Mouse (Mus musculus) lung, embryonic 15.5 days (tissue): ENCODE data around the gene Exog. TPM values are rescaled to one million over a fixed set of nuclear protein-coding genes. Genes with fewer than 3 reads are reported as not detected.
A peak's percentile ranks its signal among the peaks of the same experiment; 100 is the strongest.

Experiments used
- ATAC-seq: fragments of 200-750 bp; cut with Nextera tagmentation; 2 replicates; pipeline ENCODE4 v1.8.0; 2017; ENCODE audit warnings: moderate number of reproducible peaks, borderline replicate concordance; ENCODE audit not compliant: low FRiP score, low TSS enrichment; ENCODE audit errors: extremely low read depth
- H3K27ac ChIP-seq: fragments of 300-500 bp; sonication (generic); 2 replicates; pipeline ENCODE4 v1.5.1; 2015; ENCODE audit warnings: moderate library complexity, mild to moderate bottlenecking, inconsistent platforms
- H3K27me3 ChIP-seq: fragments of 300-500 bp; sonication (generic); 2 replicates; pipeline ENCODE4 v1.6.1; 2015; ENCODE audit warnings: inconsistent platforms
- H3K36me3 ChIP-seq: fragments of 300-500 bp; sonication (generic); 2 replicates; pipeline ENCODE4 v1.6.1; 2015; ENCODE audit warnings: inconsistent platforms
- H3K4me1 ChIP-seq: fragments of 300-500 bp; sonication (generic); 2 replicates; pipeline ENCODE4 v1.6.1; 2015; ENCODE audit warnings: inconsistent platforms
- H3K4me2 ChIP-seq: fragments of 300-500 bp; sonication (generic); 2 replicates; pipeline ENCODE4 v1.6.1; 2015; ENCODE audit warnings: inconsistent platforms, mild to moderate bottlenecking, moderate library complexity
- H3K4me3 ChIP-seq: fragments of 300-500 bp; sonication (generic); 2 replicates; pipeline ENCODE4 v1.5.1; 2015; ENCODE audit warnings: mild to moderate bottlenecking, inconsistent platforms
- H3K9ac ChIP-seq: fragments of 300-500 bp; sonication (generic); 2 replicates; pipeline ENCODE4 v1.6.1; 2015; ENCODE audit warnings: inconsistent platforms
- H3K9me3 ChIP-seq: fragments of 300-500 bp; sonication (generic); 2 replicates; pipeline ENCODE4 v1.6.1; 2016; ENCODE audit warnings: inconsistent platforms
- WGBS: fragments of 180-500 bp; shearing (Covaris S2); methylation state at CpG from one replicate; pipeline ENCODE4 v1.1.7; 2015; 5-methylcytosine and 5-hydroxymethylcytosine counted together
- polyA plus RNA-seq: library from polyadenylated mRNA; unstranded; fragments of >200 nt; fragmentation: Nextera tagmentation; extraction: Ambion mirVana; gene quantifications from 2 replicates; pipeline ENCODE4 v1.2.1, GENCODE M21; 2015

The Exog gene
- polyA plus RNA-seq, 1 experiment from 2014 or later, result 29.2 TPM

- ATAC-seq, result no peak
- Histone ChIP-seq H3K4me3 (no peak overlapping the region), H3K9me3 (no peaks in the 10 kb centered on the region), H3K9ac (no peak overlapping the region), H3K4me2 (no peak overlapping the region), H3K27me3 (no peaks in the 10 kb centered on the region), H3K27ac (no peak overlapping the region), H3K36me3 (peaks cover 55% of the 10 kb centered on the region), H3K4me1 (no peaks in the 10 kb centered on the region)
- 88% methylated on average over 6 of the region's 6 CpGs for WGBS
Measured at GRCm38 (mm10) chr9:119465056-119465455, 20.3 kb downstream of the Exog start.

GRCm38 (mm10) chr9:119465595-119465994, 20.9 kb downstream of the Exog start:
- Histone ChIP-seq H3K36me3 (peaks cover 55% of the 10 kb centered on the region), H3K9ac (no peak overlapping the region), H3K9me3 (no peaks in the 10 kb centered on the region), H3K27ac (no peak overlapping the region), H3K4me2 (no peak overlapping the region), H3K27me3 (no peaks in the 10 kb centered on the region), H3K4me1 (no peaks in the 10 kb centered on the region), H3K4me3 (no peak overlapping the region)
- no peak; the same call in 1 of the 2 replicates for ATAC-seq
- WGBS, result 63% methylated on average over 7 of the region's 7 CpGs

- ATAC-seq, result 0 out of 2 replicates have a peak, but pooled peaks have one; percentile 32
- Histone ChIP-seq H3K9me3 (no peaks in the 10 kb centered on the region), H3K9ac (no peak overlapping the region), H3K4me2 (no peak overlapping the region), H3K4me3 (no peak overlapping the region), H3K36me3 (peaks cover 20% of the 10 kb centered on the region), H3K27me3 (no peaks in the 10 kb centered on the region), H3K27ac (no peak overlapping the region), H3K4me1 (peaks cover 4% of the 10 kb centered on the region; the same call in 1 of the 2 replicates)
- WGBS, result 58% methylated on average over 8 of the region's 8 CpGs
Measured at GRCm38 (mm10) chr9:119469691-119470353, 25.1 kb downstream of the Exog start.

- H3K4me1 ChIP-seq, result peaks cover 9% of the 10 kb centered on the region; the same call in 1 of the 2 replicates
- 37% methylated on average over 11 of the region's 11 CpGs for WGBS
- H3K9ac ChIP-seq, result no peak overlapping the region
- H3K27me3 ChIP-seq, result no peaks in the 10 kb centered on the region
- no peak overlapping the region for H3K4me3 ChIP-seq
- no peaks in the 10 kb centered on the region for H3K36me3 ChIP-seq
- H3K4me2 ChIP-seq, result no peak overlapping the region
- H3K27ac ChIP-seq, result no peak overlapping the region
- ATAC-seq, result no peak
- H3K9me3 ChIP-seq, result no peaks in the 10 kb centered on the region
Measured at GRCm38 (mm10) chr9:119472412-119472918, 27.7 kb downstream of the Exog start.

- H3K27me3 ChIP-seq, result no peaks in the 10 kb centered on the region
- no peaks in the 10 kb centered on the region for H3K36me3 ChIP-seq
- H3K4me3 ChIP-seq, result no peak overlapping the region
- peaks cover 12% of the 10 kb centered on the region; the same call in 1 of the 2 replicates for H3K4me1 ChIP-seq
- no peak for ATAC-seq
- H3K4me2 ChIP-seq, result no peak overlapping the region
- H3K27ac ChIP-seq, result no peak overlapping the region
- H3K9me3 ChIP-seq, result no peaks in the 10 kb centered on the region
- no peak overlapping the region for H3K9ac ChIP-seq
- WGBS, result 78% methylated on average over 1 of the region's 1 CpGs
Measured at GRCm38 (mm10) chr9:119473011-119473410, 28.3 kb downstream of the Exog start.

- Histone ChIP-seq H3K4me3 (no peak overlapping the region), H3K27ac (no peak overlapping the region), H3K9me3 (no peaks in the 10 kb centered on the region), H3K4me1 (peaks cover 13% of the 10 kb centered on the region), H3K4me2 (no peak overlapping the region), H3K9ac (no peak overlapping the region), H3K27me3 (no peaks in the 10 kb centered on the region), H3K36me3 (no peaks in the 10 kb centered on the region)
- ATAC-seq, result no peak
- 60% methylated on average over 9 of the region's 9 CpGs for WGBS
Measured at GRCm38 (mm10) chr9:119473608-119474164, 28.9 kb downstream of the Exog start.

- WGBS, result 44% methylated on average over 15 of the region's 15 CpGs
- Histone ChIP-seq H3K27ac (no peak overlapping the region), H3K36me3 (no peaks in the 10 kb centered on the region), H3K4me1 (peaks cover 21% of the 10 kb centered on the region), H3K27me3 (no peaks in the 10 kb centered on the region), H3K4me2 (no peak overlapping the region), H3K4me3 (no peak overlapping the region), H3K9me3 (no peaks in the 10 kb centered on the region), H3K9ac (no peak overlapping the region)
- no peak for ATAC-seq
Measured at GRCm38 (mm10) chr9:119474717-119475611, 30.2 kb downstream of the Exog start.

GRCm38 (mm10) chr9:119477754-119478153, 33.0 kb downstream of the Exog start:
- WGBS, result 45% methylated on average over 6 of the region's 6 CpGs
- no peaks in the 10 kb centered on the region for H3K27me3 ChIP-seq
- no peak overlapping the region for H3K9ac ChIP-seq
- H3K27ac ChIP-seq, result peak overlapping the region; percentile 13; the same call in 1 of the 2 replicates
- H3K36me3 ChIP-seq, result no peaks in the 10 kb centered on the region
- H3K9me3 ChIP-seq, result no peaks in the 10 kb centered on the region
- H3K4me3 ChIP-seq, result no peak overlapping the region
- peaks cover 21% of the 10 kb centered on the region for H3K4me1 ChIP-seq
- no peak overlapping the region for H3K4me2 ChIP-seq
- ATAC-seq, result peak; percentile 33

- no peaks in the 10 kb centered on the region for H3K36me3 ChIP-seq
- H3K27ac ChIP-seq, result no peak overlapping the region
- no peak for ATAC-seq
- H3K4me2 ChIP-seq, result no peak overlapping the region
- H3K9ac ChIP-seq, result no peak overlapping the region
- no peak overlapping the region for H3K4me3 ChIP-seq
- no peaks in the 10 kb centered on the region for H3K27me3 ChIP-seq
- 71% methylated on average over 11 of the region's 11 CpGs for WGBS
- H3K9me3 ChIP-seq, result no peaks in the 10 kb centered on the region
- H3K4me1 ChIP-seq, result peaks cover 21% of the 10 kb centered on the region
Measured at GRCm38 (mm10) chr9:119478345-119478744, 33.6 kb downstream of the Exog start.

- H3K4me2 ChIP-seq, result no peak overlapping the region
- H3K27me3 ChIP-seq, result no peaks in the 10 kb centered on the region
- 37% methylated on average over 8 of the region's 8 CpGs for WGBS
- H3K4me3 ChIP-seq, result no peak overlapping the region
- no peaks in the 10 kb centered on the region for H3K36me3 ChIP-seq
- ATAC-seq, result peak; percentile 27; the same call in 1 of the 2 replicates
- no peaks in the 10 kb centered on the region for H3K9me3 ChIP-seq
- no peak overlapping the region for H3K27ac ChIP-seq
- no peak overlapping the region for H3K9ac ChIP-seq
- H3K4me1 ChIP-seq, result peaks cover 21% of the 10 kb centered on the region
Measured at GRCm38 (mm10) chr9:119479297-119479696, 34.6 kb downstream of the Exog start.

- Histone ChIP-seq H3K36me3 (no peaks in the 10 kb centered on the region), H3K9ac (no peak overlapping the region), H3K4me1 (peaks cover 13% of the 10 kb centered on the region), H3K27ac (no peak overlapping the region), H3K4me3 (no peak overlapping the region), H3K4me2 (no peak overlapping the region), H3K9me3 (no peaks in the 10 kb centered on the region), H3K27me3 (no peaks in the 10 kb centered on the region)
- WGBS, result 73% methylated on average over 4 of the region's 4 CpGs
- no peak for ATAC-seq
Measured at GRCm38 (mm10) chr9:119481612-119482011, 36.9 kb downstream of the Exog start.
